Mouse (Mus musculus) hindbrain, embryonic 12.5 days (tissue): ENCODE results near the gene Sparc. TPM values are rescaled to one million over a fixed set of nuclear protein-coding genes. Genes with fewer than 3 reads are reported as not detected.

Experiments
- ATAC-seq: fragments of 200-750 bp; cut with Nextera tagmentation; 2 replicates; pipeline ENCODE4 v1.8.0; 2017; ENCODE audit warnings: moderate TSS enrichment; ENCODE audit not compliant: low FRiP score
- H3K27ac ChIP-seq: fragments of 300-500 bp; sonication (generic); 2 replicates; pipeline ENCODE4 v1.5.1; 2016; ENCODE audit warnings: mild to moderate bottlenecking
- H3K27me3 ChIP-seq: fragments of 300-500 bp; sonication (generic); 2 replicates; pipeline ENCODE4 v1.6.1; 2016; ENCODE audit warnings: mild to moderate bottlenecking
- H3K36me3 ChIP-seq: fragments of 300-500 bp; sonication (generic); 2 replicates; pipeline ENCODE4 v1.6.1; 2016; ENCODE audit warnings: mild to moderate bottlenecking
- H3K4me1 ChIP-seq: fragments of 300-500 bp; sonication (generic); 2 replicates; pipeline ENCODE4 v1.6.1; 2016
- H3K4me2 ChIP-seq: fragments of 300-500 bp; sonication (generic); replicated peaks from 2 replicates; pipeline ENCODE4 v1.6.1; 2016; ENCODE audit warnings: mild to moderate bottlenecking
- H3K4me3 ChIP-seq: fragments of 300-500 bp; sonication (generic); 2 replicates; pipeline ENCODE4 v1.5.1; 2016; ENCODE audit warnings: mild to moderate bottlenecking
- H3K9ac ChIP-seq: fragments of 300-500 bp; sonication (generic); 2 replicates; pipeline ENCODE4 v1.6.1; 2016; ENCODE audit warnings: mild to moderate bottlenecking, moderate library complexity
- H3K9me3 ChIP-seq: fragments of 300-500 bp; sonication (generic); replicated peaks from 2 replicates; pipeline ENCODE4 v1.6.1; 2016; ENCODE audit warnings: mild to moderate bottlenecking
- WGBS: fragments of 180-500 bp; shearing (Covaris S2); methylation state at CpG from one replicate; pipeline ENCODE4 v1.1.7; 2016; 5-methylcytosine and 5-hydroxymethylcytosine counted together
- polyA plus RNA-seq: library from polyadenylated mRNA; unstranded; fragments of >200 nt; fragmentation: Nextera tagmentation; extraction: Ambion mirVana; gene quantifications from 2 replicates; pipeline ENCODE4 v1.2.1, GENCODE M21; 2016

Sparc gene
- polyA plus RNA-seq, 1 experiment from 2014 or later = 743 TPM

GRCm38 (mm10) chr11:55397036-55397435, 25.9 kb downstream of the Sparc start:
- no peaks in the 10 kb centered on the region for H3K9me3 ChIP-seq
- no peaks in the 10 kb centered on the region for H3K4me1 ChIP-seq
- no peak overlapping the region for H3K4me2 ChIP-seq
- peaks cover 42% of the 10 kb centered on the region for H3K36me3 ChIP-seq
- ATAC-seq = no peak
- no peak overlapping the region for H3K9ac ChIP-seq
- H3K27ac ChIP-seq = no peak overlapping the region
- H3K27me3 ChIP-seq = no peaks in the 10 kb centered on the region
- H3K4me3 ChIP-seq = no peak overlapping the region
- WGBS = 85% methylated on average over 2 of the region's 2 CpGs

- Histone ChIP-seq H3K27ac (no peak overlapping the region), H3K36me3 (peaks cover 30% of the 10 kb centered on the region), H3K4me1 (no peaks in the 10 kb centered on the region; the same call in 1 of the 2 replicates), H3K27me3 (no peaks in the 10 kb centered on the region), H3K9ac (no peak overlapping the region), H3K4me2 (no peak overlapping the region), H3K9me3 (no peaks in the 10 kb centered on the region), H3K4me3 (no peak overlapping the region)
- ATAC-seq = no peak
- 90% methylated on average over 7 of the region's 7 CpGs for WGBS
These were observed 27.8 kb downstream of the Sparc start for GRCm38 (mm10) chr11:55395073-55395642.

- 87% methylated on average over 6 of the region's 6 CpGs for WGBS
- H3K27ac ChIP-seq = no peak overlapping the region
- ATAC-seq = no peak
- H3K27me3 ChIP-seq = no peaks in the 10 kb centered on the region
- H3K9me3 ChIP-seq = no peaks in the 10 kb centered on the region
- peaks cover 4% of the 10 kb centered on the region; the same call in 1 of the 2 replicates for H3K4me1 ChIP-seq
- no peak overlapping the region for H3K9ac ChIP-seq
- H3K36me3 ChIP-seq = peaks cover 25% of the 10 kb centered on the region
- H3K4me3 ChIP-seq = no peak overlapping the region
- no peak overlapping the region for H3K4me2 ChIP-seq
These were observed 28.4 kb downstream of the Sparc start for GRCm38 (mm10) chr11:55394592-55394991.

- H3K4me3 ChIP-seq = no peak overlapping the region
- H3K27me3 ChIP-seq = no peaks in the 10 kb centered on the region
- no peaks in the 10 kb centered on the region for H3K9me3 ChIP-seq
- 26% methylated on average over 10 of the region's 10 CpGs for WGBS
- peak overlapping the region; percentile 33; the same call in 1 of the 2 replicates for H3K4me2 ChIP-seq
- peaks cover 4% of the 10 kb centered on the region; the same call in 1 of the 2 replicates for H3K4me1 ChIP-seq
- peaks cover 14% of the 10 kb centered on the region for H3K36me3 ChIP-seq
- no peak overlapping the region for H3K27ac ChIP-seq
- no peak overlapping the region for H3K9ac ChIP-seq
- no peak for ATAC-seq
These were observed 30.5 kb downstream of the Sparc start for GRCm38 (mm10) chr11:55392474-55392873.

GRCm38 (mm10) chr11:55389778-55390177, 33.2 kb downstream of the Sparc start:
- no peak for ATAC-seq
- no peak overlapping the region for H3K4me2 ChIP-seq
- H3K9ac ChIP-seq = no peak overlapping the region
- no peaks in the 10 kb centered on the region; the same call in 1 of the 2 replicates for H3K36me3 ChIP-seq
- 0% methylated on average over 2 of the region's 2 CpGs for WGBS
- no peak overlapping the region for H3K4me3 ChIP-seq
- H3K9me3 ChIP-seq = no peaks in the 10 kb centered on the region
- peaks cover 7% of the 10 kb centered on the region; the same call in 1 of the 2 replicates for H3K4me1 ChIP-seq
- no peak overlapping the region for H3K27ac ChIP-seq
- no peaks in the 10 kb centered on the region for H3K27me3 ChIP-seq

- Histone ChIP-seq H3K4me2 (no peak overlapping the region), H3K4me3 (no peak overlapping the region), H3K27me3 (no peaks in the 10 kb centered on the region; the same call in 1 of the 2 replicates), H3K9ac (no peak overlapping the region), H3K4me1 (peaks cover 7% of the 10 kb centered on the region; the same call in 1 of the 2 replicates), H3K36me3 (no peaks in the 10 kb centered on the region), H3K27ac (no peak overlapping the region), H3K9me3 (no peaks in the 10 kb centered on the region)
- 59% methylated on average over 8 of the region's 8 CpGs for WGBS
- no peak for ATAC-seq
These were observed 35.4 kb downstream of the Sparc start for GRCm38 (mm10) chr11:55387576-55387975.

GRCm38 (mm10) chr11:55386424-55387063, 36.4 kb downstream of the Sparc start:
- Histone ChIP-seq H3K27ac (no peak overlapping the region), H3K4me3 (no peak overlapping the region), H3K9ac (no peak overlapping the region), H3K36me3 (no peaks in the 10 kb centered on the region), H3K27me3 (no peaks in the 10 kb centered on the region; the same call in 1 of the 2 replicates), H3K4me1 (peaks cover 7% of the 10 kb centered on the region; the same call in 1 of the 2 replicates), H3K4me2 (no peak overlapping the region), H3K9me3 (no peaks in the 10 kb centered on the region)
- WGBS = 10% methylated on average over 11 of the region's 11 CpGs
- ATAC-seq = peak; percentile 71

GRCm38 (mm10) chr11:55383463-55384045, 39.4 kb downstream of the Sparc start:
- WGBS = 26% methylated on average over 6 of the region's 6 CpGs
- Histone ChIP-seq H3K9ac (no peak overlapping the region), H3K27me3 (no peaks in the 10 kb centered on the region; the same call in 1 of the 2 replicates), H3K27ac (no peak overlapping the region), H3K4me3 (no peak overlapping the region), H3K36me3 (no peaks in the 10 kb centered on the region), H3K4me1 (0 out of 2 replicates have a peak, but pooled peaks cover 3% of the 10 kb centered on the region), H3K4me2 (no peak overlapping the region), H3K9me3 (no peaks in the 10 kb centered on the region)
- no peak for ATAC-seq

- Histone ChIP-seq H3K4me1 (no peaks in the 10 kb centered on the region), H3K9ac (no peak overlapping the region), H3K36me3 (no peaks in the 10 kb centered on the region), H3K9me3 (no peaks in the 10 kb centered on the region), H3K27ac (no peak overlapping the region), H3K4me3 (no peak overlapping the region), H3K4me2 (no peak overlapping the region), H3K27me3 (no peaks in the 10 kb centered on the region; the same call in 1 of the 2 replicates)
- ATAC-seq = no peak
- 57% methylated on average over 6 of the region's 6 CpGs for WGBS
These were observed 42.1 kb downstream of the Sparc start for GRCm38 (mm10) chr11:55380908-55381307.

GRCm38 (mm10) chr11:55378371-55378770, 44.6 kb downstream of the Sparc start:
- Histone ChIP-seq H3K9me3 (no peaks in the 10 kb centered on the region), H3K27me3 (peaks cover 6% of the 10 kb centered on the region), H3K4me1 (no peaks in the 10 kb centered on the region), H3K36me3 (no peaks in the 10 kb centered on the region), H3K4me3 (no peak overlapping the region), H3K9ac (no peak overlapping the region), H3K4me2 (no peak overlapping the region), H3K27ac (no peak overlapping the region)
- ATAC-seq = no peak
- WGBS = 56% methylated on average over 5 of the region's 5 CpGs

GRCm38 (mm10) chr11:55373838-55374237, 49.1 kb downstream of the Sparc start:
- H3K27me3 ChIP-seq = peaks cover 6% of the 10 kb centered on the region; the same call in 1 of the 2 replicates
- no peaks in the 10 kb centered on the region for H3K36me3 ChIP-seq
- ATAC-seq = no peak
- H3K4me2 ChIP-seq = no peak overlapping the region
- no peak overlapping the region for H3K9ac ChIP-seq
- no peaks in the 10 kb centered on the region for H3K9me3 ChIP-seq
- peaks cover 4% of the 10 kb centered on the region; the same call in 1 of the 2 replicates for H3K4me1 ChIP-seq
- H3K27ac ChIP-seq = no peak overlapping the region
- WGBS = 58% methylated on average over 6 of the region's 6 CpGs
- H3K4me3 ChIP-seq = no peak overlapping the region

GRCm38 (mm10) chr11:55373373-55373772, 49.6 kb downstream of the Sparc start:
- WGBS = 91% methylated on average over 12 of the region's 12 CpGs

More at GRCm38 (mm10) chr11:55373373-55373772, 49.6 kb downstream of the Sparc start:
- no peak overlapping the region for H3K27ac ChIP-seq
- no peak overlapping the region for H3K9ac ChIP-seq
- H3K36me3 ChIP-seq = no peaks in the 10 kb centered on the region
- no peaks in the 10 kb centered on the region for H3K9me3 ChIP-seq
- H3K4me2 ChIP-seq = no peak overlapping the region
- H3K4me1 ChIP-seq = peaks cover 4% of the 10 kb centered on the region; the same call in 1 of the 2 replicates
- peaks cover 6% of the 10 kb centered on the region; the same call in 1 of the 2 replicates for H3K27me3 ChIP-seq
- no peak for ATAC-seq
- no peak overlapping the region for H3K4me3 ChIP-seq
